ENCODE assay signal across 8 mouse cellular contexts in genomic region chr8:106929155-106929913, GRCm38 (mm10). TPM values are rescaled to one million over a fixed set of nuclear protein-coding genes. Genes with fewer than 3 reads are reported as not detected.
DNase-seq lines count a peak whose midpoint lies in the region.

No protein-coding gene starts in this region.

- peaks cover 13% of the 10 kb centered on the region for H3K4me1 ChIP-seq in brown adipose tissue, adult 24 weeks (ENCODE audit: control insufficient read depth, insufficient read depth, insufficient read length, low read length)

- peak overlapping the region; percentile 83 for H3K27ac ChIP-seq in brown adipose tissue, adult 24 weeks (replicated peaks; ENCODE audit: low read depth, low read length)

- no peak overlapping the region for H3K4me3 ChIP-seq in brown adipose tissue, adult 24 weeks (ENCODE audit: insufficient read depth, low read depth, low read length)

- peak; percentile 95 for DNase-seq in NIH3T3 (ENCODE audit: low read depth)
- DNase-seq in heart, postnatal 14 days: peak; percentile 37 to 58
- DNase-seq in lung, adult 18-20 months: peak; percentile 61 to 76
- no peak for DNase-seq in c-Kit-positive CD71-positive TER-119-positive erythroid progenitor cells, embryonic 14.5 days (ENCODE audit: low spot score)
- no peak for DNase-seq in thymus, adult 18-20 months
- DNase-seq in thymus, postnatal 10 days (ENCODE audit: low spot score in 2 of 2): no peak
- DNase-seq in left cerebral cortex, postnatal 25 days (ENCODE audit: low spot score in 2 of 2): no peak

- intact Hi-C loops in heart, postnatal 14 days (cut with DNase I): no loop called here
- intact Hi-C loops in left cerebral cortex, postnatal 25 days (cut with DNase I): no loop called here

RNA-seq across cellular contexts. Expression of gene Sntb2, which starts 6.2 kb away (rescaled TPM):
- polyA plus RNA-seq in brown adipose tissue, adult 24 weeks (2012; ENCODE audit: insufficient read depth, insufficient read length, missing spikeins): 4.1 and 6.9 TPM in 2 replicates
- total RNA-seq in heart, postnatal 14 days (2021): 10 to 100 TPM; 19.9 to 21.0 TPM
- 10 to 100 TPM; 12.5 to 16.8 TPM for total RNA-seq in left cerebral cortex, postnatal 25 days (2021)

RNA-seq across cellular contexts. Expression of gene Utp4, which starts 35.9 kb away (rescaled TPM):
- 19.8 and 24.4 TPM in 2 replicates for polyA plus RNA-seq in brown adipose tissue, adult 24 weeks (2012; ENCODE audit: insufficient read depth, insufficient read length, missing spikeins)
- total RNA-seq in heart, postnatal 14 days (2021): 10 to 100 TPM; 19.2 to 23.0 TPM
- total RNA-seq in left cerebral cortex, postnatal 25 days (2021): 10 to 100 TPM; 33.2 to 33.6 TPM

RNA-seq across cellular contexts. Expression of gene Has3, which starts 59.3 kb away (rescaled TPM):
- not detected in 2 replicates for polyA plus RNA-seq in brown adipose tissue, adult 24 weeks (2012; ENCODE audit: insufficient read depth, insufficient read length, missing spikeins)
- total RNA-seq in heart, postnatal 14 days (2021): 1 to 10 TPM; 1.2 to 1.9 TPM
- 1 to 10 TPM; 2.2 to 2.4 TPM for total RNA-seq in left cerebral cortex, postnatal 25 days (2021)

Comparison
In these comparisons a context has a peak if more than half of its experiments do, and no peak if none do; other contexts are left out.
1. DNase-seq: peak in NIH3T3 (single experiment), heart, postnatal 14 days (2 of 2) and lung, adult 18-20 months (2 of 2); none in c-Kit-positive CD71-positive TER-119-positive erythroid progenitor cells, embryonic 14.5 days (single experiment), thymus, adult 18-20 months (0 of 2), thymus, postnatal 10 days (0 of 2) and left cerebral cortex, postnatal 25 days (0 of 2).